Mouse (Mus musculus): Measurements from ENCODE around the gene Rpl10. TPM values are rescaled to one million over a fixed set of nuclear protein-coding genes. Genes with fewer than 3 reads are reported as not detected.
A peak's percentile ranks its signal among the peaks of the same experiment; 100 is the strongest.

The Rpl10 gene
- polyA plus RNA-seq, 1 experiment from 2014 or later: 656 TPM

Small RNAs within 50 kb of the gene (microRNA-seq; reads per million reads assigned to microRNA genes)
- gene Mir7091 (2.9 reads per million, percentile 3 among the genes with 10 or more reads in this experiment), gene Mir7092 (1.2 reads per million)

Other genes starting within 250 kb of the Rpl10 start
- gene Irak1, start 246.9 kb upstream of the Rpl10 start, polyA plus RNA-seq (2015; fragmentation: Nextera tagmentation; extraction: Ambion mirVana): 25.0 and 27.7 TPM in 2 replicates
- gene Opn1mw, start 143.3 kb upstream of the Rpl10 start, polyA plus RNA-seq (2015; fragmentation: Nextera tagmentation; extraction: Ambion mirVana): not detected in 2 replicates
- 6.2 and 6.8 TPM in 2 replicates for gene Mecp2, start 135.4 kb upstream of the Rpl10 start, polyA plus RNA-seq (2015; fragmentation: Nextera tagmentation; extraction: Ambion mirVana)
- not detected in 2 replicates for gene Tex28, start 103.0 kb upstream of the Rpl10 start, polyA plus RNA-seq (2015; fragmentation: Nextera tagmentation; extraction: Ambion mirVana)
- not detected in 2 replicates for gene Tktl1, start 93.6 kb upstream of the Rpl10 start, polyA plus RNA-seq (2015; fragmentation: Nextera tagmentation; extraction: Ambion mirVana)
- gene Flna, start 21.0 kb upstream of the Rpl10 start, polyA plus RNA-seq (2015; fragmentation: Nextera tagmentation; extraction: Ambion mirVana): 38.9 and 43.6 TPM in 2 replicates
- gene Emd, start 16.1 kb upstream of the Rpl10 start, polyA plus RNA-seq (2015; fragmentation: Nextera tagmentation; extraction: Ambion mirVana): 11.5 and 11.8 TPM in 2 replicates
- 25.4 and 30.8 TPM in 2 replicates for gene Taz, start 11.1 kb downstream of the Rpl10 start, polyA plus RNA-seq (2015; fragmentation: Nextera tagmentation; extraction: Ambion mirVana)
- 21.0 and 22.1 TPM in 2 replicates for gene Dnase1l1, start 11.5 kb downstream of the Rpl10 start, polyA plus RNA-seq (2015; fragmentation: Nextera tagmentation; extraction: Ambion mirVana)
- gene Atp6ap1, start 26.3 kb downstream of the Rpl10 start, polyA plus RNA-seq (2015; fragmentation: Nextera tagmentation; extraction: Ambion mirVana): 69.8 and 72.1 TPM in 2 replicates
- 45.7 and 49.2 TPM in 2 replicates for gene Gdi1, start 34.2 kb downstream of the Rpl10 start, polyA plus RNA-seq (2015; fragmentation: Nextera tagmentation; extraction: Ambion mirVana)
- gene Fam50a, start 42.2 kb downstream of the Rpl10 start, polyA plus RNA-seq (2015; fragmentation: Nextera tagmentation; extraction: Ambion mirVana): 37.8 and 42.6 TPM in 2 replicates
- 1.2 and 1.3 TPM in 2 replicates for gene Plxna3, start 58.3 kb downstream of the Rpl10 start, polyA plus RNA-seq (2015; fragmentation: Nextera tagmentation; extraction: Ambion mirVana)
- 62.2 and 71.7 TPM in 2 replicates for gene Lage3, start 82.8 kb downstream of the Rpl10 start, polyA plus RNA-seq (2015; fragmentation: Nextera tagmentation; extraction: Ambion mirVana)
- gene Ubl4a, start 102.4 kb downstream of the Rpl10 start, polyA plus RNA-seq (2015; fragmentation: Nextera tagmentation; extraction: Ambion mirVana): 39.8 and 47.2 TPM in 2 replicates
- 8.2 and 8.4 TPM in 2 replicates for gene Slc10a3, start 102.5 kb downstream of the Rpl10 start, polyA plus RNA-seq (2015; fragmentation: Nextera tagmentation; extraction: Ambion mirVana)
- gene Fam3a, start 122.5 kb downstream of the Rpl10 start, polyA plus RNA-seq (2015; fragmentation: Nextera tagmentation; extraction: Ambion mirVana): 8.6 and 9.6 TPM in 2 replicates
- 20.2 and 22.3 TPM in 2 replicates for gene Ikbkg, start 122.5 kb downstream of the Rpl10 start, polyA plus RNA-seq (2015; fragmentation: Nextera tagmentation; extraction: Ambion mirVana)
- gene G6pdx, start 158.4 kb downstream of the Rpl10 start, polyA plus RNA-seq (2015; fragmentation: Nextera tagmentation; extraction: Ambion mirVana): 51.6 and 54.5 TPM in 2 replicates
- gene Gm6880, start 210.6 kb downstream of the Rpl10 start, polyA plus RNA-seq (2015; fragmentation: Nextera tagmentation; extraction: Ambion mirVana): not detected in 2 replicates